Mouse (Mus musculus): ENCODE data around the gene Lsmem1. TPM values are rescaled to one million over a fixed set of nuclear protein-coding genes. Genes with fewer than 3 reads are reported as not detected.

Lsmem1 gene
- polyA plus RNA-seq (2016; fragmentation: Nextera tagmentation; extraction: Ambion mirVana): not detected in 2 replicates

DNA sequence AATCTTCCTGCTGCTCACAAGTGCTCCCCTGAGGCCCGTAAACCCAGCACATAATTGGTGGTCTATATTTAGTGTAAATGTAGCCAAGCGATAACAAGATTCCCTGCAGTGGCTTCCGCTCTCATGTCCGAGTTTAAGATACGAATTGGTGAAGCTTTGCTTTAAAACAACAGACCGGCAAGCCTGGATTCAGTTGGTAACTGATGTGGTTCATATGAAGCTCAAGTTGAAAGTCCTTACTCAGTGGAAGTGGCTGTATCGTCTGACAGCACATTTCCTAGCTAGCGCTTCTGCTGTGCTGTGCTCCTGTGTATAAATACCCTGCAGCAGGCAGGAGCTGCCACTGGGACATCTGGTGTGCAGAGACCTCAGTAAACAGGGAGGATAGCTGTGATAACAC, at the start of gene Lsmem1:
Gene Lsmem1 (minus strand): TSS at position 189 of the 400 bp plus-strand sequence.
- Histone ChIP-seq H3K4me3 (no peak within 1 kb of the TSS), H3K4me1 (no peaks in the 10 kb centered on the region), H3K9me3 (no peaks in the 10 kb centered on the region), H3K27me3 (replicated peaks; ENCODE audit: low read depth, poor library complexity, severe bottlenecking) (no peaks in the 10 kb centered on the region), H3K36me3 (replicated peaks) (peaks cover 34% of the 10 kb centered on the region), H3K27ac (replicated peaks) (no peak within 1 kb of the TSS)
- WGBS: 85% methylated on average over 8 of the region's 8 CpGs
- no peak for DNase-seq (ENCODE audit: low spot score)

DNA sequence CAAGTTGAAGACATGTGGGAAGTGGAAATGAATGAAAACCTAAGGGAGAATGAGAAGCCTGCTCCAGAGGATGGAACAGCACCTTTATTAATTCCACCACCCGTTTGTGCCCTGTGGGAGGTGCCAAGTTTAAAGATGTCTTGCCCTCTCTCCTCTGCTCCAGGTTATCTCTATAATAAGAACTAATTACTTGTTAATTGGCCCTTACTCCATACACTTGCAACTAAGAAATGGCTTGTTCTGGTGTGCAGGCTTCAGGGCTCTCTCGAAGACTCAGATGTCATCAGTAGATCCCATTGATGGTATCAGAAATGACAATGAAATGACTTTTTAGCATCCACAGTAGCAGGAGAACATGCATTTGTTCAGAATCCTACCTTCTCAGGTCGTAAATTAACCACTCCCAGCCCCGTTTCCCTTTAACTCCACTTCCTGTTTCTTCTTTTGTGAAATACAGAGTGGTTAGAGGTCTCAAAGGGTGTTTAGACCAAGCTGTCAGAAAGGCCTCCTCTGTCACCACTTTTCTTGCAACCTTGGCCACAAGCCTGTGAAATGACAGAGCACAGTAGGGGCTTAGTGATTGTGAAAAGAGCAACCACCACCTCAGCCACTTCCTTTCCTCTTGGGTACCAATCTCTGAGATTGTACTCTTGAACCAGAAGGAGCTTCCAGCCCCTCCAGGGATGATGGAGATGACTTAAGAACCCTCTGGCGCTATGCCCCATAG, 49.3 kb upstream of the Lsmem1 start, which contains the start of gene Ifrd1:
Gene Ifrd1 (minus strand): TSS at position 51 of the 727 bp plus-strand sequence.
- no peak for DNase-seq (ENCODE audit: low spot score)
- Histone ChIP-seq H3K27ac (replicated peaks) (no peak within 1 kb of the TSS), H3K4me1 (peaks cover 19% of the 10 kb centered on the region), H3K9me3 (no peaks in the 10 kb centered on the region), H3K27me3 (replicated peaks; ENCODE audit: low read depth, poor library complexity, severe bottlenecking) (no peaks in the 10 kb centered on the region), H3K36me3 (replicated peaks) (no peaks in the 10 kb centered on the region), H3K4me3 (no peak within 1 kb of the TSS)
- 76% methylated on average over 5 of the region's 5 CpGs for WGBS

- Histone ChIP-seq H3K36me3 (replicated peaks) (no peaks in the 10 kb centered on the region), H3K4me1 (peaks cover 19% of the 10 kb centered on the region), H3K9me3 (no peaks in the 10 kb centered on the region), H3K27ac (replicated peaks) (no peak overlapping the region), H3K27me3 (replicated peaks; ENCODE audit: low read depth, poor library complexity, severe bottlenecking) (no peaks in the 10 kb centered on the region), H3K4me3 (no peak overlapping the region)
- no peak for DNase-seq (ENCODE audit: low spot score)
- WGBS: 80% methylated on average over 6 of the region's 6 CpGs
Measured at GRCm38 (mm10) chr12:40247976-40248375, 48.7 kb upstream of the Lsmem1 start.

GRCm38 (mm10) chr12:40247384-40247783, 48.1 kb upstream of the Lsmem1 start:
- Histone ChIP-seq H3K9me3 (no peaks in the 10 kb centered on the region), H3K4me1 (peaks cover 19% of the 10 kb centered on the region), H3K36me3 (replicated peaks) (no peaks in the 10 kb centered on the region), H3K27ac (replicated peaks) (no peak overlapping the region), H3K4me3 (no peak overlapping the region), H3K27me3 (replicated peaks; ENCODE audit: low read depth, poor library complexity, severe bottlenecking) (no peaks in the 10 kb centered on the region)
- WGBS: 67% methylated on average over 4 of the region's 4 CpGs
- no peak for DNase-seq (ENCODE audit: low spot score)

DNA sequence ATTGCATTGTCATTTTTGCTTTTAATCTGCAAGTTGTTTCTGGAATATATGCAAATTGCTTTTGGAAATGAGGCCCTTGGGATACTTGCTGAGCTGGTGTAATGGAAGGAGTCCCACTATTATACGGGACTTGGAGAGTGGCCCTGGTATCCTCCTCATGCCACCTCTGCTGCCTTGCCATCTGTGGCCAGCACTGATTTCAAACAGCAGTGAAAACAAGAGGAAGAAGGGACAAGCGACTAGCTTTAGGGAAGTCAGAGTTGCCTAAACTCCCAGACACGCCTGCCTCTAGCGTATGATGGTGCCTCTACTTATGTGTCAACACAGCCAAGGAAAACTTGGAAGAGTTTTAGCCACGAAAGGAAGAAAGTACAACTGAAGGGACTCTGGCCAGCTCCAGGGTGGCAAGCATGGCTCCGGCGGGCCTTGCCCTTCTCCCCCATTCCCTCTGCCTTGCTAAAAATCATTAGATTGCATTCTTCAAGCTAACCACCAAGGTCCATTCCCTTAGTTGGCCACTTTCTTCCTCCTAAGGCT, 46.2 kb upstream of the Lsmem1 start:
- no peaks in the 10 kb centered on the region for H3K27me3 ChIP-seq (replicated peaks; ENCODE audit: low read depth, poor library complexity, severe bottlenecking)
- H3K4me1 ChIP-seq: peaks cover 19% of the 10 kb centered on the region
- no peaks in the 10 kb centered on the region for H3K9me3 ChIP-seq
- H3K27ac ChIP-seq (replicated peaks): no peak overlapping the region
- WGBS: 88% methylated on average over 7 of the region's 7 CpGs
- DNase-seq (ENCODE audit: low spot score): no peak
- H3K4me3 ChIP-seq: no peak overlapping the region
- no peaks in the 10 kb centered on the region for H3K36me3 ChIP-seq (replicated peaks)

DNA sequence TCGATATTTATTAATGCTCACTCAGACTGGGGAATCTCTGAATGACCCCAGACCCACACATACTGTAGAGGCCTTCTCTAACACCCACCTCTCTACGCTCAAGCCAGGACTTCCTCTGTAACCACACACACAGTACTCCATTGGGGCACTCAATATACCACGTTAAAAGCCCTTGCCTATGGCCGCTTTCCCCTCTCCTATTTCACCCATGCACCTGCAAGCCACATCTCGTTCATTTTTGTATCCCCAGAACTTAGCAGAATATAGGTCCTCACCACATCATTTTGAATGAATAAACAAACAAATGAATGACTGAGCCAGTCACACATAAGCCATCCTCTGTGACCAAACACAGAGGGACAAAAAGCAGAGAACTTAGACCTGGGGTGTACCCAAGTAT, 45.6 kb upstream of the Lsmem1 start:
- Histone ChIP-seq H3K9me3 (no peaks in the 10 kb centered on the region), H3K36me3 (replicated peaks) (no peaks in the 10 kb centered on the region), H3K4me3 (no peak overlapping the region), H3K27me3 (replicated peaks; ENCODE audit: low read depth, poor library complexity, severe bottlenecking) (no peaks in the 10 kb centered on the region), H3K4me1 (peaks cover 19% of the 10 kb centered on the region), H3K27ac (replicated peaks) (no peak overlapping the region)
- 86% methylated on average over 5 of the region's 5 CpGs for WGBS
- no peak for DNase-seq (ENCODE audit: low spot score)

GRCm38 (mm10) chr12:40243821-40244221, 44.5 kb upstream of the Lsmem1 start:
- no peaks in the 10 kb centered on the region for H3K9me3 ChIP-seq
- no peak overlapping the region for H3K27ac ChIP-seq (replicated peaks)
- no peaks in the 10 kb centered on the region for H3K27me3 ChIP-seq (replicated peaks; ENCODE audit: low read depth, poor library complexity, severe bottlenecking)
- 71% methylated on average over 11 of the region's 11 CpGs for WGBS
- no peaks in the 10 kb centered on the region for H3K36me3 ChIP-seq (replicated peaks)
- no peak overlapping the region for H3K4me3 ChIP-seq
- no peak for DNase-seq (ENCODE audit: low spot score)
- peaks cover 19% of the 10 kb centered on the region for H3K4me1 ChIP-seq

GRCm38 (mm10) chr12:40243241-40243640, 44.0 kb upstream of the Lsmem1 start:
- Histone ChIP-seq H3K27me3 (replicated peaks; ENCODE audit: low read depth, poor library complexity, severe bottlenecking) (no peaks in the 10 kb centered on the region), H3K36me3 (replicated peaks) (no peaks in the 10 kb centered on the region), H3K9me3 (no peaks in the 10 kb centered on the region), H3K27ac (replicated peaks) (no peak overlapping the region), H3K4me1 (peaks cover 15% of the 10 kb centered on the region), H3K4me3 (no peak overlapping the region)
- no peak for DNase-seq (ENCODE audit: low spot score)
- 82% methylated on average over 4 of the region's 4 CpGs for WGBS

GRCm38 (mm10) chr12:40239161-40239560, 39.9 kb upstream of the Lsmem1 start:
- Histone ChIP-seq H3K36me3 (replicated peaks) (no peaks in the 10 kb centered on the region), H3K9me3 (no peaks in the 10 kb centered on the region), H3K4me1 (0 out of 2 replicates have a peak, but pooled peaks cover 5% of the 10 kb centered on the region), H3K27ac (replicated peaks) (no peak overlapping the region), H3K4me3 (no peak overlapping the region), H3K27me3 (replicated peaks; ENCODE audit: low read depth, poor library complexity, severe bottlenecking) (no peaks in the 10 kb centered on the region)
- DNase-seq (ENCODE audit: low spot score): no peak
- WGBS: 93% methylated on average over 7 of the region's 7 CpGs

- Histone ChIP-seq H3K27me3 (replicated peaks; ENCODE audit: low read depth, poor library complexity, severe bottlenecking) (no peaks in the 10 kb centered on the region), H3K4me3 (no peak overlapping the region), H3K36me3 (replicated peaks) (no peaks in the 10 kb centered on the region), H3K4me1 (no peaks in the 10 kb centered on the region), H3K27ac (replicated peaks) (no peak overlapping the region), H3K9me3 (no peaks in the 10 kb centered on the region)
- WGBS: 85% methylated on average over 1 of the region's 1 CpGs
- DNase-seq (ENCODE audit: low spot score): no peak
Measured at GRCm38 (mm10) chr12:40232231-40232630, 32.9 kb upstream of the Lsmem1 start.

DNA sequence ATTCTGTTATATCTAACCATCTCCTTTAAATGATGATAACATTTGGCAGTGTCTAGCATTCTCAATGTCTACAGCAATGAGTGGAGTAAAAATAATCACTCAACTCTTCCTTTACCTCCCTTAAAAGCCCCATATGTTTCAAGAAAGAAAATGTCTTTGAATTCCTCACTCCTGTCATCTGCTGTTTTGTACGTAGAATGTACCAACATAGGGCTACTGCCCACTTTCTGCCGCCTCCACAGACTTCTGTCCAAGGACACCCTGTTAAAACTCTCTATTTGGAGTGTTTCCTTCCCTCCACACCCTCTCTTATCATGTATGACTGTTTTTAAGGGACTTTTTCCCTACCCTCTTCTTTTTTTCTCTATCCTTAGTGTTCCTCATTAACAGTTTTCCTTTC, 32.3 kb upstream of the Lsmem1 start:
- Histone ChIP-seq H3K27ac (replicated peaks) (no peak overlapping the region), H3K9me3 (no peaks in the 10 kb centered on the region), H3K4me1 (no peaks in the 10 kb centered on the region)

DNA sequence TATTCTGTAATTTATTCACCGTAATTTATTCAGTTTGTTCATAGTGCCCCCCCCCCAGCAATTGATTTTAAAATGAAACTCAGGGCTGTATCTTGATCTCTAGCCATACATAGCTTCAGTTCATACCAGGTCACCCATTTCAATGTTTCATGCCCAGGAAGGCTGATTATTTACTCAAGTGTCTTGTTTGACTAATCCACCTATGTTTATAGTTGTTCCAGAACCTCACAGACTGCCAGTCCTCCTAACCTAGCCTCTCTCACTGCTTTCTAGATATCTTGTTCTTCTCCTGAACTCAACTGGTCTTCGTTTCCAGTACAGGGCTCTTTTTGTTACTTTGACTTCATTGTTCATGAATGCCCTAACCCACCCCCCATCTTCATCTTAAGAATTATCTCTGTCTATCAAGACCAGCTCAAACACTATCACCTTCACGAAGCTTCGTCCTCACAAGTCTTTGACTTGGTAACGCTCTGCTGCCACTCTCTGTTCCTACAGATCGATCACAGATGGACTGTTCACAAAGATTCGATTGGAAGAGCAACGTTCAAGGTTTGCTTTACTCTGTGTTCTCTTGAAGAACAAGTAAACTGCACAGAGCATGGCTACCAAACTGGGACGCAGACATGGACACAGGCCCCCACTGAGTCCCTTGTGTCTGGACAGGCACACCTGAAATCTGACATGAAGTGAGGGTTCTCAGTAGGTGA, 25.0 kb upstream of the Lsmem1 start:
- Histone ChIP-seq H3K27ac (replicated peaks) (no peak overlapping the region), H3K4me3 (0 out of 2 replicates have a peak overlapping the region, but pooled peaks have one; percentile 94), H3K4me1 (peaks cover 18% of the 10 kb centered on the region), H3K9me3 (no peaks in the 10 kb centered on the region), H3K36me3 (replicated peaks) (no peaks in the 10 kb centered on the region), H3K27me3 (replicated peaks; ENCODE audit: low read depth, poor library complexity, severe bottlenecking) (no peaks in the 10 kb centered on the region)
- WGBS: 96% methylated on average over 9 of the region's 9 CpGs
- DNase-seq (ENCODE audit: low spot score): no peak

More for the DNA sequence above, 32.3 kb upstream of the Lsmem1 start:
- no peaks in the 10 kb centered on the region for H3K36me3 ChIP-seq (replicated peaks)
- no peak overlapping the region for H3K4me3 ChIP-seq
- DNase-seq (ENCODE audit: low spot score): no peak
- WGBS: 87% methylated on average over 2 of the region's 2 CpGs
- no peaks in the 10 kb centered on the region for H3K27me3 ChIP-seq (replicated peaks; ENCODE audit: low read depth, poor library complexity, severe bottlenecking)

DNA sequence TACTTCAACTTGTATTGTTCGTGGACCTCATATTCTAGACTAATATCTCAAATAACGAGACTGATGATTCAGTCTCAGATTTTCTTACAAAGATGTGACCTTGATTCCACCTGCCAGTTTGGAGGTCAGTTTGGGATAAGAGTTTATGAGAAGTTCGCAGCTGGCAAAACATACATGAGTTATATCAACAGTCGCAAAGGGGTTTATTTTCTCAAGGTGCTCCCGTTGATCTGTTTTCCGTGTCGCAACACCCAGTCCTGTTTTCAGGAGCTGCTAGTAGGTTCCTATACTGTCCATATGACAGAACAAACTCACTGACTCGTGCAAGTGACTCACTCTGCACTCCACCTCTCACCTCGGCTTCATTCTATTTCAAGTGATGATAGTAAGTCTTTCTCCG, 24.4 kb upstream of the Lsmem1 start:
- no peaks in the 10 kb centered on the region for H3K9me3 ChIP-seq
- 63% methylated on average over 10 of the region's 10 CpGs for WGBS
- peaks cover 18% of the 10 kb centered on the region for H3K4me1 ChIP-seq
- H3K4me3 ChIP-seq: peak overlapping the region; percentile 94
- no peaks in the 10 kb centered on the region for H3K27me3 ChIP-seq (replicated peaks; ENCODE audit: low read depth, poor library complexity, severe bottlenecking)
- peak overlapping the region; percentile 80 for H3K27ac ChIP-seq (replicated peaks)
- no peak for DNase-seq (ENCODE audit: low spot score)
- no peaks in the 10 kb centered on the region for H3K36me3 ChIP-seq (replicated peaks)
